Mouse (Mus musculus): ENCODE data around the gene Nectin2.

GRCm38 (mm10) chr7:19700299-19701068 is 49.8 kb downstream of the Nectin2 start:
- TF ChIP-seq CTCF (IDR thresholded peaks at IDR 0.05; ENCODE audit: borderline replicate concordance, control insufficient read depth, extremely low read depth, insufficient read depth, low read length, poor library complexity) (no peak), POLR2A (IDR thresholded peaks at IDR 0.05; ENCODE audit: control insufficient read depth, extremely low read depth, insufficient read depth, low read length, poor library complexity) (no peak)
